Mouse (Mus musculus) spleen, postnatal 10 days (tissue): ENCODE measurements around the gene Fam189a2.

Source experiments
- DNase-seq, 2 experiments: peaks; one replicate each; pipeline ENCODE4 v3.0.0; 2021 to 2022; ENCODE audit warnings: low spot score in 2 of 2

The Fam189a2 gene

GRCm38 (mm10) chr19:23941422-23941949 is 89.3 kb downstream of the Fam189a2 start:
- DNase-seq, result no peak

- no peak for DNase-seq
These were observed 100.0 kb downstream of the Fam189a2 start for GRCm38 (mm10) chr19:23930826-23931225.

- no peak for DNase-seq
These were observed 105.3 kb downstream of the Fam189a2 start for GRCm38 (mm10) chr19:23925541-23925940.

- no peak for DNase-seq
These were observed 106.0 kb downstream of the Fam189a2 start for GRCm38 (mm10) chr19:23924791-23925190.

- DNase-seq, result no peak
These were observed 106.8 kb downstream of the Fam189a2 start for GRCm38 (mm10) chr19:23924057-23924456.
